Mouse (Mus musculus): ENCODE data around the gene Sugp2.
"Not testable (repeated sequence)": the region's sequence is repeated elsewhere in the genome, so short reads cannot be mapped to it uniquely, and the experiment has no call there.

Gene Sugp2

GRCm38 (mm10) chr8:70234080-70234780 lies at the start of gene Sugp2, which contains the start of gene Armc6:
TSS of gene Sugp2 (plus strand) at chr8:70234226.
TSS of gene Armc6 (minus strand) at chr8:70234466.
- peak; percentile 98 for DNase-seq (ENCODE audit: low read depth, low spot score)

DNA sequence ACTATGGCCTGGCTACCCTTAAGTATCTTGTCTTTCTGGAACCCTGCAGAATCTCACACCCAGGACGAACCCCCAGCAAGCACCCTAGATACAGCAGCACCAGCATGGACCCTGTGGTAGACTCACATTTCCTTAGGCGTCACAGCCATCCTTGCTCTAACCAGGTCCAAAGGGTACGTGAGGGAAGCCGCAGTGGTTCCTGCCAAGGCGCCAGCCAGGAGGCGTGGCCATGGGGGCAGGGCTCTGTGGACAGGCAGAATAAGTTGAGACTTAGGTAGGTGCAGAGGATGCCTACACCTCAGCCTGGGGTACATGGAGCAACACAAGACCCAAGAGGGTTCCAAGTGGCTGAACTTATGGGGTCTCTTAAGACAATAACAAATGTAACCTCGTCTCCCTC lies 45.3 kb upstream of the Sugp2 start:
- DNase-seq (ENCODE audit: low read depth, low spot score), result no peak

GRCm38 (mm10) chr8:70193238-70193637 lies 40.8 kb upstream of the Sugp2 start:
- no peak for DNase-seq (ENCODE audit: low read depth, low spot score)

- DNase-seq (ENCODE audit: low read depth, low spot score), result no peak
These were observed 39.8 kb upstream of the Sugp2 start for GRCm38 (mm10) chr8:70194191-70194590.

DNA sequence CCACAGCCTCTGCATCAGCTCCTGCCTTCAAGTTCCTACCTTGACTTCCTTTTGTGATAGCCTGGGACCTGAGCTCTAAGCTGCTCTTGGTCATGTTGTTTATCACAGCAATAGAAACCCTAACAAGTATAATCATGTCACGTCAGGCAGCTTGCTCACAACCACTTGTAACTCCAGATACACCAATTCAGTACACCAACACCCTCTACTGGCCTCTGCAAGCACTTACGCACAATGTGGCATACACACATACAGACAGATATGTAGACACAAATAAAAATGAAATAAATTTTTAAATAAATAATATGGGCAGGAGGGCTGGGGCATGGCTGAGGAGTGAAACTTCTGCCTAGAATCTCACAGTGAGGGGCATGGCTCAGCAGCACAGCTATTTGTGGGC lies 38.3 kb upstream of the Sugp2 start:
- DNase-seq (ENCODE audit: low read depth, low spot score), result no peak

DNA sequence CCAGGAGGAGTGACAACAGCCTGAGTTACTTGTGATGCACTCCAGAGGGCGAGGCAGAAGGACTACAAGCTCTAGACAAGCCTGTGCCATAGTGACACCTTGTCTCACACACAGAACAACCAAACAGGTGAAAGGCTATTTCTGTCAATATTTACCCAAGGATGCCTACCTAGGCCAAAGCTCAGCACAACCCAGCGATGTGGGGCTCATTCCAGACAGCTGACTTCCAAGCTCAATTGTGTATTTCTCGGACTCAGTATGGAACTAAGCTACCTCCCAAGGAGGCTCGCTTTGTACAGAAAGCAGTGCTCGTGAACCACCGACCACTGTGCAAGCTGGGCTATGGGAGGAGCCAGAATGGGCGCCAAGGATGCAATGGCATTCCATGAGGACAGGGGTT lies 36.4 kb upstream of the Sugp2 start:
- no peak for DNase-seq (ENCODE audit: low read depth, low spot score)

- DNase-seq (ENCODE audit: low read depth, low spot score), result peak; percentile 86
These were observed 33.8 kb upstream of the Sugp2 start for GRCm38 (mm10) chr8:70200098-70200681.

DNA sequence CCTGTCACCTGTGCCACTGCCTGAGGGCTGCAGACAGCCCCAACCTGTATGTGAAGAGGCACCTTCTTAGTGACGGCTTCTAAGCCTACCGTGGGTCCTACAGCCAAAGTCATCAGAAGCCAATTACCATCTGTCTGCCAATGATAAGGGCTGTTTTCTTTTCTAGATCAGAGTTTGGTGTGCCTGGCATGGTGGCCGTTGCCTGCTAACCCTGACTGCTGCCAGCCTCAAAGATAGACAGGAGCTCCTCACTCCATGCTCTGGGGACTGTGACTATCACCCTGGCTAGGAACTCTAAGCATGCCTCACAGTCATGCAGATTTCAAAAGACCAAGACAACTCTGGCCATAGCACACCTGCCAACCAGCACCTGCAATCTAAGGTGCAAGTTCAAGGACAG lies 32.6 kb upstream of the Sugp2 start:
- no peak for DNase-seq (ENCODE audit: low read depth, low spot score)

GRCm38 (mm10) chr8:70203072-70203471 lies 31.0 kb upstream of the Sugp2 start:
- DNase-seq (ENCODE audit: low read depth, low spot score), result peak; percentile 68

DNA sequence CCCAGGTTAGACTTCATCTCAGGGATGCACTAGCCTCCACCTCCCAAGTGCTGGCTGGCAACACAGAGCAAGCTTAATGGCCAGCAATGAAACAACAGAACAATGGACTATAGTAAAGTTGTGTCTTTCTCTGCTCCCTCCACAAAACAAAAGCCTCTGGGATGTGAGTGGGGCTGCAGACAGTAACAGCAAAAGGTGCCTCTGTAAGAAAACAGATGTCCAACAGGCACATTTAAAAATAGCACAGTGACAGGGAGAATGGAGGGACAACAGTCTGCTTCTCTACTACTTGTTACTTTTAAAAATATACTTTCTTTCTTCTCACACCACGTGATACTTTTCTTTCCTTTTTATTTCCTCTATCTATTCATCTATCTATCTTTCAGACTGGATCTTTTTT lies 29.3 kb upstream of the Sugp2 start:
- peak; percentile 38 for DNase-seq (ENCODE audit: low read depth, low spot score)

- no peak for DNase-seq (ENCODE audit: low read depth, low spot score)
These were observed 25.9 kb upstream of the Sugp2 start for GRCm38 (mm10) chr8:70208130-70208529.

- DNase-seq (ENCODE audit: low read depth, low spot score), result peak; percentile 71
These were observed 23.5 kb upstream of the Sugp2 start for GRCm38 (mm10) chr8:70210538-70210937.

GRCm38 (mm10) chr8:70211275-70211674 lies 22.8 kb upstream of the Sugp2 start:
- no peak for DNase-seq (ENCODE audit: low read depth, low spot score)

DNA sequence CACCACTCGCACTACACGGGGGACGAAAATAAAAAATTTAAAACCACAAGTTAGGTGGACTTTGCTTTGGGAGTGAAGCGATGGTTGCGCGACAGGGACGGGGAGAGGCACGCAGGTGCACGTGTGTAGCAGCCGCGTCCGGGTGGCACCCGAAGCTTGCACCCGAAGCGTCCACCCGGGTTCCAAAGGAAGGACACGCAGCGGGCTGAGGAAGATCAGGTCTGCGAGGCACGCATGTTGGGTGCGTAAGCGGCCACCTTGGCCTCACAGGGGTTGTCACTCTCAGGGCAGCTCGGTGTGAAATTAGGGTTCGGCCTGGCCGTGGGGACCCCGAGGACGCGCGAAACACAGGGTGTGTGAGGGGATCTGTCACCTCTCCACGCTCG lies 22.3 kb upstream of the Sugp2 start:
- peak; percentile 48 for DNase-seq (ENCODE audit: low read depth, low spot score)

- DNase-seq (ENCODE audit: low read depth, low spot score), result peak; percentile 100
These were observed 21.6 kb upstream of the Sugp2 start, which contains the start of gene Slc25a42 for GRCm38 (mm10) chr8:70212112-70213055. TSS of gene Slc25a42 (minus strand) at chr8:70212305.

DNA sequence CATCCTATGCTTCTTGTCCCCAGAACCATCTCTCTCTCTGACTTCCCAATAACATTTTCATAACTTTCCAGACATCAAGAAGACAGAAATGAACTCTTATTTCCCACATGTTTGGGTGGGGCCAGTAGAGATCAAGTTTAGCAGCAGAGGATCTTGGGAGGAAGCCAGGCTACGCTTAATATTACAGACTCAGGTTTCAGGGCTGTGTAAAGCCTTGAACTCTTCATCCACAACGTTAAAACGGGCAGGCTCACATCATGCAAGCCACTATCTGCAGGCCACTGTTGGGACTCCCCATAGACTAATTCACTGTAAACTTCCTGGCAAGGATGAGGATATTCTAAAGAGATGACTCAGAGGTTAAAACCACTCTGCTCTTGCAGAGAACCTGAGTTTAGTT lies 19.6 kb upstream of the Sugp2 start:
- DNase-seq (ENCODE audit: low read depth, low spot score), result no peak

GRCm38 (mm10) chr8:70215092-70215491 lies 18.9 kb upstream of the Sugp2 start:
- no peak for DNase-seq (ENCODE audit: low read depth, low spot score)

- DNase-seq (ENCODE audit: low read depth, low spot score), result not testable (repeated sequence)
These were observed 17.9 kb upstream of the Sugp2 start for GRCm38 (mm10) chr8:70216161-70216560.

DNA sequence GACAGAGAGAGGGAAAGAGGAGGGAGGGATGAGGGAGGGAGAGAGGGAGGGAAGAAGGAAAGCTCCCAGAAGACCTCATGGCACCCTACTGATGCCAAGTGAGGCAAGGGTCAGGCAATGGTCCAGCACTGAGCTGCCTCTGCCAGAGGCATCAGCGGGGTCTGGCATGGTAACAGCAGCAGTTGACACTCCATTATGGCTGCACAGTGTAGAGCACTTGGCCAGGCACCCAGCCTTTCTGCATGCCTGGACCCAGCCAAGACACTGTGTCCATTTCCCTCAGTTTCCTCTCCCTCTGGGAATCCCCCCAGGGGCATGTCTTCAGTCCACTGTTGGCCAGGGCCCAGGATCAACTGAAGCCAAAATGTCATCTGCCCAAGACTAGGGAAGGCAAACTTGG lies 17.5 kb upstream of the Sugp2 start:
- DNase-seq (ENCODE audit: low read depth, low spot score), result peak; percentile 92

GRCm38 (mm10) chr8:70217441-70217840 lies 16.6 kb upstream of the Sugp2 start:
- DNase-seq (ENCODE audit: low read depth, low spot score), result no peak

- peak; percentile 47 for DNase-seq (ENCODE audit: low read depth, low spot score)
These were observed 14.8 kb upstream of the Sugp2 start for GRCm38 (mm10) chr8:70219107-70219684.
